Mouse (Mus musculus) lung, postnatal 4 days (tissue): Measurements from ENCODE around the gene Dll3.

ENCODE experiments used
- DNase-seq, 2 experiments: peaks; one replicate each; pipeline ENCODE4 v3.0.0; 2021

The Dll3 gene

DNA sequence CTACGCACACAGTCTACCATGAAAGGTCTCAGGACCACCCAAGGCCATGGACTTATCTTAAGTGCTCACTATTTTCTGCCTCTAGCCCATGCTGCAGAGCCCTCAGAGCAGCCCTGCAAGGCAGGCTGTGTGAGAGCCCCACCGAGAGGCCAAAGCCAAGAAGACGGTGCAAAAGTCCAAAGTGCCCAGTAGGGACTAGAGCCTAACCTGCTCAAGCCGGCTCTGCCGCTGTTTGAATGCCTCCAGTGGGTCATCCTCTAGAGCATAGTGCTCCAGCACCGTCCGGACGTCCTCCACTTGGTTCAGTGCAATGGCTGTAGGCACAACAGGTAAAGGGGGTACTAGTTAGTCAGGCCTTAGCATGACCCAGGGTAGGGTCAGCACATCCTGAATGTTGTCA is 4.2 kb upstream of the Dll3 start:
- no peak for DNase-seq

DNA sequence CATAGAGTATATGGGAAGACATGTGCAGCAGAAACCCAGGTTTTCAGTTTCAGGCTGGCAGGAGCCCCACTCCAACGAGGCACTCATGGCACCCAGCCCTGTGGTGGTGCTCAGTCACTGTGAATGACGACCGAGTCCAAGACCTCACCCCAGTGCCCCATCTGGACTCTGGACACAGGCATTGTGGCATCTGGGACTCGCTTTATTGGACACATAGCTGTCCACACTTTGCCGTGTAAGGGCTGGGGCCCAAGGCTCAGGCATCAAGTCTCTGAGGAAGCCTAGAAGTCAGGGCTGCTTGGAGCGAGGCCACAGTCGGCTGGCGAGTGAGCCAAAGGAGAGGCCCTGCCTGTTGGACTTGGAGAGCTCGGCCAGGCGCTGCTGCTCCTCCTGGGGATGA is 3.6 kb upstream of the Dll3 start:
- no peak for DNase-seq

DNA sequence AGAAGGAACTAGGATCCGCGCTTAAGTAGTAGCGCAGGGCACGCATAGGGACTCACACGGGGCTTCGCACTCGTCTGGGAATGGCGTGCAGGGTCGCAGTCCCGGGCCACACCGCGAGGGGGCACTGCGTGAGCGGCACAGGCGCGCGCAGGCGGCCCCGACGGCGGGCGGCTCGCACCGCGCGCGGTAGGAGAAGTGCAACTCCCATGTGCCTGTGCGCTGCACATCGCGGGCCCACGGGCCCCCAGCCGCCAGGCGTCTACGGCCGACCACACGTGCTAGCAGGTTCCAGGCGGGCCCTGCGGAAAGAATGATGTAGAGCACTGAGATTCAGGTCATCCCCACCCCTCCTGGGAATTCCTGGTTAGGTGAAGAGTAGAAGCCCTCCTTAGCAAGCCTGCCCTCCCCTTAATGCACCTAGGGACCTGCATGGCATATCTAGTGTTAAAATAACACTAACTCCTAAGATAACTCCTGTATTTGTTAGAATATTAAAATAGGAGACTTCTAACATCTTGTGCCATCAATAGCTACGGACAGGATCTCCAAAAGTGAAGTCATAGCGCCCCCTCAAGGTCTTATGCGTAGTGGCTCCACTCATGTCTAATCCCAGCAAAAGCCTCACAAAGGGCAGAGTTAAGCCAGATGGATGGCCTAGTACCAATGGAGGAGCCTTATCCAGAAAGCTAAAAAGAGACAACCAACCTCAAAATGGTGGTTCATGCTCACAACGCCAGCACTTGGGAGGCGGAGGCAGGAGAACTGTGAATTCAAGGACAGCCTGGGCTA is 3.0 kb downstream of the Dll3 start:
- peak in 1 of 2 experiments; percentile 55 for DNase-seq

DNA sequence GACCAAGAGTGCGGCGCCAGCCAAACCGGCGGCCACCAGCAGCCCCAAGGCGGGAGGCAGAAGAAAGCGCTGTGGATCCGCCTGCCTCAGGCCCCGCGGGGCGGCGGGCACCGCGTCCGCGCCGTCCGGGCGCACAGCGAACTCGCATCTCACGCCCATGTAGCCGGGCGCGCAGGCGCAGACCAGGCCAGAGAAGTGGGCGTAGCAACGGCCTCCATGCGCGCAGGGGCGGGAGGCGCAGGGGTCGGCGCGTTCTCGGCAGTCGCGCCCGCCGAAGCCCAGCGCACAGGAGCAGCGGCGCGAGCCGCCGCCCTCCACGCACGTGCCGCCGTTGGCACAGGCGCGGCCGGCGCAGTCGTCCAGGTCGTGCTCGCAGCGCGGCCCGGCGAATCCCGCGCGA is 7.6 kb downstream of the Dll3 start:
- DNase-seq, result peak; percentile 64 to 78

DNA sequence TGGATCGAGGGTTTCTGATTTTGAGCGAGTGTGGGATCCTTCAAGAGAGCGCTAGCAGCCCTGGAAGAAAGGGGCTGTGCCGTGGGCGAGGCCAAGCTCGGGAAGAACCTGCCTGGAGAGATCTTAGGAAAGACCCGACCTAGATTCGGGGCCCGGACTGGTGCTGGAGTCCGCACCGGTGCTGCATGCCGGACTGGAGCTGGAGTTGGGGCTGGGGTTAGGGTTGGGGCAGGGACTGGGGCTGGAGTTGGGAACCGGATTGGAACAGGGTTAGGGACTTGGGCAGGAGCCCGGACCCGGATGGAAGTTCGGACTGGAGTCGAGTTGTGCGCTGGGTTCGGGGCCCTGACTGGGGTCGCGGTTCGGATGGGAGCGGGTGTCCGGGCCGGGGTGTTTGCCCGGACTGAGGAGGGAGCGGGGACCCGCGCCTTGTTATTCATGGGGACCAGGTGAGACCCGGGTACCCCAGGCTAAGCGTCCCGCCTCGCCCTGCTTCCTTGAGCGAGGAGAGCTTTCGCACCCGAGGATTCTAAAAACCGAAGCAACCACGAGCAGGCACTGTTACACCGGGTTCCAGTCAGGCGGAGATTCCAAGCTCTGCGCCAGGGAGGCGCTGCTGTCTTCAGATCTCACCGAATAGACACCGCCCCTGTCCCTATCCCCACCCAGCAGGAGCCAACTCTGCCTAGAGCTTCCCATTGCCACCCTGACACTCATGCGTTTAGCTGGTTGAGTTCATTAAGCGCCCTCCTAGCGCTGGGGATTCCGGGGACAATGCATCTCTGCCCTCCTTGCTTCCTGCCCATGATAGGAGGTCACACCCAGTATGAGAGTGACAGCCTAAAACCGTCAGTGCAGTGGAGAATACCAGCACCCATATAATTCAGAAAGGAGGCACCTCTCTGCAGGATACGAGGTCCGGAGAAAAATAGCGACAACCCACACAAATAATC is 11.1 kb downstream of the Dll3 start, which contains the start of gene Selenov:
TSS of gene Selenov (minus strand) at position 549 of the 953 bp plus-strand sequence.
- peak; percentile 17 to 40 for DNase-seq

DNA sequence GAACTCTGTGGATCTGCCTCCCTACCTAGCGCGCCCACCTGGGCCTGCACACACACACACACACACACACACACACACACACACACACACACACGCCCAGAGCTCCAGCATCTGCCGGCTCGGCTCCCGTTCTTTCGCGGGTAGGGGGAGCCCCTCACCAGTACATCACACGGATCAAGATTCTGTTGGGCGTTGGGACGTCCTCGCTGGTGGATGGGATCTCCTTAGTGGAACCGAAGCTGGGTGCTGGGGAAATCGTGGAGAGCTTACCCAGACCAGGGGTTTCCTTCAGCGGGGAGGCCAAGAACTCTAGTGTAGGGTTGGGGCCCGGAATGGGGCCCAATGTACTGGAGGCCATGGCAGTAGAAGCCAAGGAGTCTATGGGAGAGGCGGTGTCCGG is 11.9 kb downstream of the Dll3 start:
- DNase-seq, result peak in 1 of 2 experiments; percentile 43

DNA sequence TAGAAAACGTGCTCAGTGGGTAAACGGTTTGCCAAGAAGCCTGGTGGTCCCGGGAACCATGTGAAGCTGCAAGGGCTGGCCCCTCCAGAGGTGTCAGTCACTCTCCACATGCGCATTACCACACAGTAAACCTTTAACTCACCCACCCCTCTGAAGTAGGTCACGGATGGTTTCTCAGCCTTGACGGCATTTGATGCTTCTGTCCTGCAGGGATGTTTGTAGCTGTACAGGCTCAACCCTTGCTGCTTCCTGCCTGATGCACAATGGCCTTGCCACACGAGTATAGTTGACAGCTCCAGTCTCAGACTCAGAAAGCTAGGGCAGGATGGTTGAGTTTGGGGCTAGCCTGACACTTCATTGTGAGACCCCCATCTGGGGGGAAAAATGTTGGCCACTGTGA is 21.4 kb downstream of the Dll3 start:
- DNase-seq, result no peak

DNA sequence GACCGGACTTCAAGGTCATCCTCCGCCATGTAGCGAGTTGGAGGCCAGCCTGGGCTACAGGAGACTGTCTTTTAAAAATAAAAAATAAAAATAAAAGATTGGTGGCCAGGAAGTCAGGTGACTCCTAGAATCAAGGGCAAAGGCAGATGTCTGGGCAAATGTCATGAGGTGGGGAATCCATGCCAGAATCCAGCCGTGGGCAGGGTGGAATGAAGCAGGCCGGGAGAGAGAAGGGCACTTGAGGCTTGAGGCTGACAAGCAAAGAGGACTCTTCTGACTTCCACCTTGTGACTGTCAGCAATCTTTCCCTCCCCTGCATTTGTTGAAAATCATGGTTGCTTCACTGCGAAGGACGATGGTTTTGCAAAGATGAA is 23.8 kb downstream of the Dll3 start:
- no peak for DNase-seq

DNA sequence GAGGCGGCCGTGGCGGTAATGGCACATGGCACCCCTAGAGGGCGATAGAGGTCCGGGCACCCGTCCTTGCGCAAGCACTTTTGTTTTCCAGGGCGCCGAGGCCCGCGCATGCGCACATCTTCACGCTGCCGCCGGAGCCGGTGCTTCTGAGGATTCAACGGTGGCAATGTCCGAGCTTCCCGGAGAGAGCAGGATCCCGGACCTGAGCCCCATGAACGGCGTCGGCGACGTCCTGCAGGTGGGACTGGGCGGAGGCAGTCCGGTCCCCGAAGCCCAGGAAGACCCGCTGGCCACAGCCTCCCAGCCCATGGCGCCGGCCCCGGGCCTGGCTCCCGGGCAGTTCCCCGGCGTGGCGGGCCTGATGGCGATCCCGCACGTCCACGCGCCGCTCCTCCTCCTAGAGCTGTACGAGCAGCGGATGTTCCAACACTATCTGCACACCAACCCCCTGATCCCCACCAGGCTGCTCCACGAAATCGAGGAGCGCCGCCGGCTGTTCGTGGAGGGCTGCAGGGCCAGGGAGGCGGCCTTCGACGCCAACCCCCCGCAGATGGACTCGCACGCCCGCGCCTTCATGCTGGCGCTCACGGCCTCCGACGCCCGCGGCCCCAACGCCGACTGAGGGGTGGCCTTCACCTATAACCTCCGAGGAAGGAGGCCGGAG is 24.3 kb downstream of the Dll3 start, which contains the start of gene Eid2b:
TSS of gene Eid2b (plus strand) at position 125 of the 664 bp plus-strand sequence.
- DNase-seq, result peak; percentile 95 to 97

DNA sequence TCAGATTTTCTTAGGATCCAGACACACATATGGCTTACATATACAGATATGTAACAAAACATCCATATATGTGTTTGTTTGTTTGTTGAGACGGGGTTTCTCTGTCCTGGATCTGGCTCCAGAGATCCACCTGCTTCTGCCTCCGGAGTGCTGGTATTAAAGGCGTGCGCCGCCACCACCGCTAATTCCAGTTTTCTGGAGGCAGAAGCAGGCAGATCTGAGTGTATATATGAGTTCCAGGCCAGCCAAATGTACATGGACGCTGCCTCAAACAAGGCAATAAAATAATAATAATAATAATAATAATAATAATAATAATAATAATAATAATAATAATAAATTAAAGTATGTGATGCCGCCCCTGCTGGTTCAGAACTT is 24.8 kb downstream of the Dll3 start:
- DNase-seq, result no peak

DNA sequence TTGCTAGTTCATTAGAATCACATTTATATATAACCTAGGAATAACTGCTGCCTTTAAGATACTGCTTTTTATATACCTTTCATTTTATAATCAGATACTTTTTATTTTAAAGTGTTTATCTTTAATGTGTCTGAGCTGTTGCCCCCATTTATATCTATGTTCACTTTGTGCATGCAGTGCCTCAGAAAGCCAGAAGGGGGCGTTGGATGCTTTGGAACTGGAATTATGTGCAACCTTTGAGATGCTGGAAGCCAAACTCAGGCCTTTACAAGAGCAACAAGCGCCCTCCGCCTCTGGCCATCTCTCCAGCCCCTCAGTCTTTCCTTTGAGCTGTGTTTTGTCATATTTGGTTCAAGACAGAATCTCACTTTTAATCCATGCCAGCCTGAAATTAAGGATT is 30.3 kb downstream of the Dll3 start:
- DNase-seq, result no peak

DNA sequence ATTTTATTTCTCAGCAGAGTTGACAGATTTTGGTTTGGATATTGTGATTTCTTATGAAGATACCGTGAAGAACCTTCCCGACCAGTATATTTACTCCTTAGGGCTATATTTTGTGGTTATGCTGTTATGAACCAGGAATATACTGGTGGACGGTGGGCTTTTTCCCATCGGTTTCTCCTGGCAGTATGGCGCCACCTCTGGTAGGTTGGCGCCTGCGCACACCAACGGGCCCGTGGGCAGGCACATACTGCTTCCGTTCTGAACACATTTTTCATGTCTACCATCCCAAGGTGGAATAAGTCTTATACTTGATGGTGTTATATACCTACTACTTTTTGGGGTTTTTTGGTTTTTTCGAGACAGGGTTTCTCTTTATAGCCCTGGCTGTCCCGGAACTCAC is 32.7 kb downstream of the Dll3 start:
- no peak for DNase-seq

DNA sequence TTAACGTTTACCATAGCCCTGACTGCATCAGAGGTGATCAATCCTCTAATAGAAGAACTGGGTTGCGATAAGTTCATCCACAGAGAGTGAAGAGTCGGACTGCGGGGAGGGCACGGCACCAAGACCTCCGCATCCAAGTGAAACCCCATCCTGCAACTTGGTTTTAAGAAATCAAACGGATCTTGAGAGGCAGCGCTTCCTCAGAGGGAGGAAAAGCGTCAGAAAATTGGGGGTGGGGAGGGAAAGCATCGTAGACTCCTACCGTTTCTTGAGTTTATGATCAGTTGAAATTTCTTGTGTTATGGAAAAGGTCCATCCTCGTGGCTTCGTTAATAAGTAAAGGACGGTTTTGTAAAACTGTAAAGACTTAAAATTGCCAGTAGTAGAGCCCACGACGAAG is 33.5 kb downstream of the Dll3 start:
- DNase-seq, result no peak

DNA sequence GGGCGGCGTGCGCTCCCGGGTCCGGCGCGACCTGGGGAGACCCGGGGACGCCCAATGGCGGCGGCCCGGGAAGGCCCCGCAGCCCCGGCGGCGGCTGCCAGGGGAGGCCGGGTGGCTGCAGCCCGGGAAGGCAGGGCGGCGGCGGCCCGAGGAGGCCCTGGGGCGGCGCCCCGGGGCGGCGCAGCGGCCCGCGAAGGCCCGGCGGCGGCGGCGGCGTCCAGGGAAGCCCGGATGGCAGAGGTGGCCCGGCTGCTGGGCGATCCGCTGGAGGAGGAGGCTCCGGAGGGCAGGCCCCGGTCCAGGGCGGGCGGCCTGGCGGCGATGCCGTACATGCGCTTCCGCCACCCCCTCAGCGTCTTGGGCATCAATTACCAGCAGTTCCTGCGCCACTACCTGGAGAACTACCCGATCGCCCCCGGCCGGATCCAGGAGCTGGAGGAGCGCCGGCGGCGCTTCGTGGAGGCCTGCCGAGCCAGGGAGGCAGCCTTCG is 34.0 kb downstream of the Dll3 start:
- peak; percentile 64 to 74 for DNase-seq

DNA sequence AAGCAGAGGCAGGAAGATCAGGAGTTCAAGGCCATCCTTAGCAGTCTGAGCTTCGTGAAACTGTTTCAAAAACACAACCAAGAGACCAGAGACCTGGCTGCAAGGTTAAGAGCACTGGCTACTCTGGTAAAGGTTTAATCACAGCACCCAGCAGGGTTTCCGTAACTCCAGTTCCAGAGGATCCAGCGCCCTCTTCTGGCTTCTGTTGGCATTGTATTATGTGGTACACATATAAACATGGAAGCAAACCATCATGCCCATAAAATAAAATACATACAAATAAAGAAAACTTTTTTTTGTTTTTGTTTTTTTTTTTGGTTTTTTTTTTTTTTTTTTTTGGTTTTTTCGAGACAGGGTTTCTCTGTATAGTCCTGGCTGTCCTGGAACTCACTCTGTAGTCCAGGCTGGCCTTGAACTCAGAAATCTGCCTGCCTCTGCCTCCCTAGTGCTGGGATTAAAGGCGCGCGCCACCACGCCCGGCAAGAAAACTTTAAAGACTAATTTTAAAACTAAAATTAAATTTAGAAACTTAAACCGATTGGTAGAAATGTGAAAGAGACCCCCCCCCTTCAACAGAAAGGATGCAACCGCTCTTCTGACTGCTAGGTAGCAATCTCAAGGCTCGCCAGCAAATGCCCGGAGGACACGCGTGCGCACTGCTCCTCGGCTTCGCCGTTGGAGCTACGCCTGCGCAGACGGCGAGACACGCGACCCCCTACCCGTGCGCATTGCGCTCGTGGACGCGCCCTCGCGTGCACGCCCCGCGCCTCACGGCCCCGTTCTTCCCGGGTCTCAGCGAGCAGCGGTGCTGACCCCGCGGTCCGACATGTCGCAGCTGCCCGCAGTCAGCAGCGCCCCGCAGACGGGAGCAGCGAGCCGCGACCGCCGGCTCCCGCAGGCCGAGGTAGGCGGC is 34.7 kb downstream of the Dll3 start, which contains the start of gene Eid2:
TSS of gene Eid2 (plus strand) at position 753 of the 913 bp plus-strand sequence.
- DNase-seq, result peak; percentile 84 to 89

DNA sequence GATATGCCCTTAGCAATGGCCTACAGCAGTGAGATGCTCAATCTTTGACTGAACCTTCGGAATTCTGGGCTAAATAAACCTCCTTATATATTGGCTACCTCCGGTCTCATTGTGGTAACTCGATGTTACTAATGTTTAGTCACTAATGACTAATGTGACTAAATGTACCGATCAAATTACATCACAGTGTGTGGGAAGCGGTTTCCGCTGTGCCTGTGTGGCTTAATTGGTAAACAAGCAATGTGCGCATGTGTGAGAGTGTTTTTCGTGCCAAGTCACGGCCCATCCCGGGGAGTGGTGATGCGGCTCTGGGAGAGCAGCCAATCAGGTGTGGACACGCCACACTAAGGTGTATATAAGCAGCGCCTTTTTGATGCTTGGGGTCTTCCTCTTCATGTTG is 36.6 kb downstream of the Dll3 start:
- no peak for DNase-seq

DNA sequence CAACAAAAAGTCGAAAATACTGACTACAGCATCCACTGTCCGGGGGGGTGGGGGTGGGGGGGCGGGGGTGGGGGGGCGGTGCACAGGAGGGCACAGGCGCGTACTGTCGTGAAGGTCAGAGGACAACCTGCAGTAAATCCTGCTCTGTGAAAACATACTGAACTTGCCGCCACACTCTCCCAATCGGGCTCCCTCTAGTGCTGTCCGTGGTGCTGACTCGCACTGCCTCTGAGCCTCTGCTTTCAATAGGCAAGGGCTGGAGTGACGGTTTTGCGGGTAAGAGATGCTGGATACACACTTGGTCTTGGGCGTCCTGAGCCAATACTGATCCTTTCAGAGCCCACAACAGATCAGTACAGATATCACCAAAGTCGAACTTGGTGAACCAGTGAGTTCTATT is 38.3 kb downstream of the Dll3 start:
- peak; percentile 68 to 80 for DNase-seq

DNA sequence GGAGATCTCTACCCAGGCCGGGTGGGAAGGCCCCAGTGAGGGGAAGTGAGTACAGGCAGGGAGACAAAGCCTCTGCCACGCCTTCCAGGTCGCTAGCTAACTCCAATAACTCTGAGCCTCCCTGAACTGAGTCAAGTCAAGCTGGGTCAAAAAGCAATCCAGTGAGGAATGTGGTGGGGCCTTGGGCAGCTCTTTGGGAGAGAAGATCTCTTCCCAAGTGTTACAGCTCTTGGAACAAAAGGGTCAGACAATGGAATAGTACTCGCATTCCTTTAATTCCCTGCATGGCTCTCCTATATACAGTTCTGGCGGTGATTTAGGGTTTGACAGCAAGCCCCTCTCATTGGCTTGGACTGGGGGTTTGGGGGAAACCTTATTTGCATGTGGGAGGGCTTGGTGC is 39.2 kb downstream of the Dll3 start:
- no peak for DNase-seq

DNA sequence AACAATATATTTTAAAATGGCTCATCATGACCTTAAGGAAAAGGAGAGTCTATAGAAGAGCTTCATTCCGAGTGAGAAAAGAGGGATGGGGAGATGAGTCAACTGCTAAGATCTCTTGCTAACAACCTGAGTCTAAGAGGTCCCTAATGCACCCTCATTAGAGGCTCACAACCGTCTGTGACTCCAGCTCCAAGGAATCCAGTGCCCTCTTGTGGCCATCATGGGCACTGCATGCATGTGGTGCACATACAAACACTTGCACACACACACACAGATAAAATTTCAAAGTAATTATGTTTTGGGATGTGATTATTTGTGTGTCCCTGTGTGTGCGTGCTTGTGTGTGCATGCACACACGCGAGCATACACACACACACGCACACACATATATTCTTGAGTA is 46.6 kb downstream of the Dll3 start:
- no peak for DNase-seq

DNA sequence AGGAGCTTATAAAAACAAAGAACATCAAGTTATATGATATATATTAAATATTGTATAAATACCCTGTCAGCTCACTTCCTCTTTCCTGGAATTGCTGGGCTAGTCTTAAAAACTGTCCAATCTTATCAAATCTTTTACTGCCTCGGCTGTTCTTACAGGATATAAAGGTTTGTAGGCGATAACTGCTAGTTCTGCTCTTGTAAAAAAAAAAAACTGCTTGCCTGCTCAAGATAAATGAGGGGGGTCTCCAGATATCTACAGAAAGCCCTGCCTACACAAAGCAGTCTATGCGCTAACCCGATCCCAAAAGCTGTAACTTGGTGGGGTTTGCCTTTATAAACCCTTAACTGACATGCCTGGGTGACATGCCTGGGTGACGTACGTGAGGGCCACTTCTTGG is 47.4 kb downstream of the Dll3 start:
- no peak for DNase-seq

DNA sequence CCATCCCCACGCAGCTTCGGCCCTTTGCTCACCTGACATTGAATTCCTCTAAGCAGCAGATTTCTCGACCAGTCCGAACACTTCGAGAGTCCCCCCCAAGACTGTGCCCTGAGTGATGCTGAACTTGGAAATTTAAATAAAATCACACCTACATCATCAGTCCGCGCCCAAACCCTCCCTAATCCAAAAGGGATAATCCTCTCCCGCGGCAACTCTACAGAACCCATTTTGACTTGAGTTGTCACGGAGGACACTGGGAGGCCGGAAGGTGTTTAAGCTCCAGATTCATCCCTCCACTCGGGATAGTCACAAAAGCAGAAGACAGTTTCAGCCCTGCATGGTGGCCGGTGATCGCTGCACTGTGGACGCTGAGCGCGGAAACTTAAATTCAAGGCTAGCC is 50.1 kb downstream of the Dll3 start:
- no peak for DNase-seq

DNA sequence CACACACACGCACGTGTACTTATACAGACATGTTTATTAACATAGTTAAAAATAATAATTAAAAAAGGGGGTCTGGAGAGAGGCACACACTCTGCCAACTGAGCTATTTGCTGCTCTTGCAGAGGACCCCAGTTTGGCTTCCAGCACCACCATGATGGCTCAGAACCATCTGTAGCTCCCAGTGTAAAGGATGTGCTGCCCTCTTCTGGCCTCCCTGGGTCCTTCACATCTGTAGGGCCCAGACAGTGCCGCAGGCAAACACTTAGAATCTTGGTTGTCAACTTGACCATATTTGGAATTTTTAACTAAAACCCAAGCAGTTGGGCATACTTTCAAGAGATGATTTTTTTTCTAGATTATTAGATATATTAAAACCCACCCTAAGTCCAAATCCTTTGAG is 53.1 kb downstream of the Dll3 start:
- DNase-seq, result no peak
